Mouse (Mus musculus) testis, postnatal 14 days (tissue): ENCODE results near the gene Ccnl2.

Experiments
- DNase-seq: peaks from one replicate; pipeline ENCODE4 v3.0.0; 2021; ENCODE audit warnings: low spot score

Gene Ccnl2

DNA sequence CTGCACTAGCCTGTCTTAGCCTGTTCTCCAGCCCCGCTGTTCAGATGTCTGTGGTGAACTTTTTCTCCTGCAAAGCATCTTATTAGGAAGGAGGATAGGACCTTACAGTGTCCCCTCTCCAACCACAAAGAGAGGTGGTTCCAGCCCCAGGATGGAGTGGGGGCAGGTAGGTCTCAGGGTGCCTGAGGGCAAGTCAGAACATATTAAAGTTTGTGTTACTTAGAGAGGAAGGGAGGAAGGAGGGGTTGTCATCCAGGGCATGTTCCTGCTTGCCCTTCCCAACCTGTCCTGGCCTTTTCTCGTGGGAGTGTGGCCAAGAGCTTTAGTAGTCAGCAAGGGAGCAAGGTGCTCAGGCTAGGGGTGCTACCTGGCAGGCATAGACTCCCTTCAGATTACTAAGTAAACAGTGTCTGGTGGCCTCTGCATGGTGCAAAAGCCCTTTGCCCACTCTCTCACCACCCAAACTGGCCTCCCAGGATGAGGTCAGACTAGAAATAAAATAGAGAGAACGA is 21.6 kb upstream of the Ccnl2 start:
- no peak for DNase-seq

DNA sequence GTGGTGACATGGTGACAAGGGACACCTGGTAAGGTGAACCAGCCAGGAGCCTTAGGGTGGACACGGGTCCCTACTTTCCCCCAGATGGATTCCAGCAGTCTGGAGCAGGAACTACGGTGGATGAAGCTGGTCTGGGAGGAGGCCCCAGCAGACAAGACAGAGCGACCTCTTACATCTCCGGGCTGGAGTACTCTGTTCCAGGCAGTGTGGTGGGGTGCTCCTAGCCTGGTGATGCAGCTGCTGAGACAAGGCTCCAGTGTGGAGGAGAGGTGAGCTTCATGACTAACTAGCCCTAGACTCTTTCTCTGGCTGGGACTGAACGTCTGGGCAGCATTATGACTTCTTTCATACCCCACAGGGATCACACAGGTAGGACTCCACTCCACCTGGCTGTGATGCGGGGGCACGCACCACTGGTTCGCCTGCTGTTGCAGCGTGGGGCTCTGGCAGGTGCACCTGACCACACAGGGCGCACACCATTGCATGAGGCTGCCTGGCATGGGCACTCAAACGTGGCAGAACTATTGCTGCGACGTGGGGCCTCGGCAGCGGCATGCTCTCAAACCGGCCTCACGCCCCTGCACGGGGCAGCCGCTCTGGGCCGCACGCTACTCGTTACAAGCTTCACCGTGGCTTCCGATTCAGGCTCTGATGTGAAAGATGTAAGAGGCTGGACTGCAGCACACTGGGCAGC is 20.9 kb upstream of the Ccnl2 start:
- peak; percentile 16 for DNase-seq

DNA sequence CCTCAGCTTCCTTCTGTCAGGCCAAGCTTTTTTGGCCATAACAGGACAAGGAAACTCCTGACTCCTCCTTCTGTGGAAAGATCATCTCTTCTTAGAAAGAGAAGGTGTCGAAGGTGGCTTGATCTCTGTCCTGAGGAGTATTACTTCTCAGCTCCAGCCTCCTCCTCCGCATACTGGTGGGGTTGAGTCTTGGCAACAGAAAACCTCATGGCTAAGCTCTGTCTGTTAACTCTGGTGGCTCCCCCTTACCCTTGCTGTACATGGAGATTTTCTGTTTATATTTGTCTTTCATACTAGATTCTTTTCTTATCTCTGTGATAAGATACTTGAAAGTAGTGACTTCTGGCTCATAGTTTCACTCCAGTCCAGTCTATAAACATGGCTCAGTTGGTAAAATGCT is 18.6 kb upstream of the Ccnl2 start:
- DNase-seq = no peak

DNA sequence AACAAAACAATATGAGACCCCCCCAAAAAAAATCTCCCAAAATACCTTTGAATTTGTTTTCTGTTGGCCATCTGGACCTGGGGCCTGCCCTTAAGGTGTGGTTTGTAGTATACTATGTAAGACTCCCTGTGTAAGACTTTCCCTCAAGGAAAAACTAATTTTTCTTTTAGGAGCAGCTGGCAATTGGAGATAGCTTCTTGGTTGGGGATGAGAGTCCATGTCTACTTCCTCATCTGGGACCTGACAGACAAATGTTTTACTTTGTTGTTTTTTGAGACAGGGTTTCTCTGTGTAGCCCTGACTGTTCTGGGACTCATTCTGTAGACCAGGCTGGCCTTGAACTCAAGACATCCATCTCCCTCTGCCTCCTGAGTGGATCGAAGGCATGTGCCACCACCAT is 10.2 kb upstream of the Ccnl2 start:
- no peak for DNase-seq

DNA sequence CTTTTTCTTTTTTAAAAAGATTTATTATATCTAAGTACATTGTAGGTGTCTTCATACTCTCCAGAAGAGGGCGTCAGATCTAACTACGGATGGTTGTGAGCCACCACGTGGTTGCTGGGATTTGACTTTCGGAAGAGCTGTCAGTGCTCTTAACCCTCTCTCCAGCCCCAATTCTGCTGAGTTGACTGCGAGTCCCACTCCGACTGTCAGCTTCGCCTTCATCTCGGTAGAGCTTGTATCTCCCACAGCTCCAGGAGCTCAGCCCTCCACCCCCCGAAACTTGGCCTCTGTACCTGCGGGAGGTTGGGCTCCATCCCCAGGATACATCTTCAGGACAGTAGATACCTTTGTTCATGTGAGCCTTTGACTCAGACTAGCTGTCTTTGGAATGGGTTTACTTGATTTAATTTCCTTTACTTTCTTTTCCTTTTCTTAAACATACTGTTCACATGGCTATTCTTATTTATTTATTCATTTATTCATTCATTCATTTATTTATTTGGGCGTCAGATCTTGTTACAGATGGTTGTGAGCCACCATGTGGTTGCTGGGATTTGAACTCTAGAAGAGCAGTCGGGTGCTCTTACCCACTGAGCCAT is 9.4 kb upstream of the Ccnl2 start, which contains the start of gene Mrpl20:
Gene Mrpl20, plus strand, starts transcription at position 138 of the 599 bp plus-strand sequence.
- DNase-seq = no peak

DNA sequence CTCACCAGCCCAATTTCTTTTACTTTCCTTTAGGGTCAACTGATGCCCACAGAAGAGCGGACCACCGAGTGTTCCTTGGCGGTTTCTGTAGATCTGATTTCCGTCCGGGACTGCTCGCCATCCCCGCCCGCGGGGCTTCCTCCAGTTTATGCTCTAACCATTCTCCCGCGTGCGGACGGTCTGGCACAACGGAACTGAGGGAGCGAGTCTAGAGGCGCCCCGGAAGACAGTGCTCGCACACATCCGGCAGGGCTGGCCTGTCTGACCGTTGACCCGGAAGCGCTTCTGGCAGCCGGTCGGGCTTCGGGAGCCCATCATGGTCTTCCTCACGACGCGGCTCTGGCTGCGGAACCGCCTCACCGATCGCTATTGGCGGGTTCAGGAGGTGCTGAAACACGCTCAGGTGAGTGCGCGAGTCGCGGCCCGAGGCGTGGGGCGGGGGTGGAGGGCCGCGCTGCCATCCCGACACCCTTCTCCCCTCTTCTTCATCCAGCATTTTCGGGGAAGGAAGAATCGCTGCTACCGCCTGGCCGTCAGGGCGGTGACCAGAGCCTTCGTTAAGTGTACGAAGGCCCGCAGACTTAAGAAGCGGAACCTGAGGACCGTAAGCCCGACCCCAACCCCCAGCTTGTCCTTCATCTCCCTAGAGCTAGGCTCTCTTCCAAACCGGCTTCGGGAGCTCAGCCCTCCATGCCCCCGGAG is 8.8 kb upstream of the Ccnl2 start:
- peak; percentile 94 for DNase-seq

DNA sequence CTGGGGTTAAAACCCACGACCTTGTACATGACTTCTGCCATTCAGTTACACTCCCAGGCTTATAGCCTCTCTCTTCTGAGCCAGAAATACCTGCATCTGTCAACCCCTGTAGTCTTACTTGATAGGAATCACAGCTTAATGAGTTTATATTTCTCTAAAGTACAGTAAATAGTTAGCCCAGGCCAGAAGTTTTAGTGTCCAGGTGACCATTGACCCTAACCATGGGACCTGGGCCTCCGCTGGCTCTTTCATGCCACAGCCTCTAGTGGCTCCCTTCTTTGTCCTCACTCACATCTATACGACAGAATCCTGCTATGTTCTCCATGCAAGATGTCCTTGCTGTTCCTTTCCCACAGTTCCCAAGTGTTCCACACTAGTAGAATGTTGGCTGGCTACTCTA is 4.4 kb upstream of the Ccnl2 start:
- no peak for DNase-seq

DNA sequence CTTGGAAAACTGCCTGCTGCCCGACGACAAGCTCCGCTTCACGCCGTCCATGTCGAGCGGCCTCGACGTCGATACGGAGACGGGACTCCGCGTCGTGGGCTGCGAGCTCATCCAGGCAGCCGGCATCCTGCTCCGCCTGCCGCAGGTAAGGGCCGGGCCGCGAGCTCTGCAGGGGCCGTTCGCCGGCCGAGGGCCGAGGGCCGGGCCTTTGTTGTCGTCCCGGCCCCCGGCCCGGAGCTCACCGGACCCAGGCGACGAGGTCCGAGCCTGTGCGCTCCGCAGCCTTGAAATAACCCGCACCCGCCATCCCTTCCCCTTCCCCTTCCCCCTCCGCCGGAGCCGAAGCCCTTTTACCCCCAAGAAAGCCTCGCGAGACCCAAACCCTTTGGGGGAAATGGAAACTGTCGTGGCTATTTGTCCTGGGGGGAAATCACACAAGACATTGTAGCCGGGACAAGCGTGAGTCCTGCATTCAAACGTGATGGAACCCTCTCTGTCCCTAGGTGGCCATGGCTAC is 434 bp downstream of the Ccnl2 start:
- peak; percentile 56 for DNase-seq

DNA sequence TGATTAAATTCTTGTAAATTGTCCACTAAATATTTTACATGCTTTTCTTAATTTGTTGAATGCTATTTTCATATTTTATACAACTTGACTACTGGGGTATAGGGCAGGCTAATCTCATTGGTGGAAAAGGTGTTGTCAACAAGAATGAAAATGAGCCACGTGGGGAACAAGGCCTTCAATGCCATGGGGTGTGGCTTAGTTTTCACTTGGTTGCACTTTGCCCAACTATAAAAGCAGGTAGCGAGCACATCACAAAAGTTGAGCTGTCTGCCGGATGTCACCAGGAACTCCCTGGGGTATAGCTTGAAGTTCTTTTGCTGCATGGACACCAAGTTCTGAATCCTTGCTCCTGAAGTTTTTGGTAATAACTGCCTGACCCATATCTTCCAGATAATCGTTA is 5.2 kb downstream of the Ccnl2 start:
- DNase-seq = no peak

DNA sequence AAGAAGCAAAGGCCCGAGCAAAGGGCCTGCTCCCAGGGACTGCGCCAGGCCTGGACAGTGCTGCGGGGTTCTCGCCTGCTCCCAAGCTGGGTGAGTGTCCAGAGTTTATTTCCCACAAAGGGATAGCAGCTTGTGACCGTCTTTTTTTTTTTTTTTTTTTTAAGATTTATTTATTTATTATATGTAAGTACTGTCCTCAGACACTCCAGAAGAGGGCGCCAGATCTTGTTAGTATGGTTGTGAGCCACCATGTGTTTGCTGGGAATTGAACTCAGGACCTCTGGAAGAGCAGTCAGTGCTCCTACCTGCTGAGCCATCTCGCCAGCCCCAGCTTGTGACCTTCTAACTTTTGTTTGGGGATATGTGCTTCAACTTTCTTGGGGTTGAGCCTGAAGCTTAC is 8.7 kb downstream of the Ccnl2 start:
- no peak for DNase-seq

DNA sequence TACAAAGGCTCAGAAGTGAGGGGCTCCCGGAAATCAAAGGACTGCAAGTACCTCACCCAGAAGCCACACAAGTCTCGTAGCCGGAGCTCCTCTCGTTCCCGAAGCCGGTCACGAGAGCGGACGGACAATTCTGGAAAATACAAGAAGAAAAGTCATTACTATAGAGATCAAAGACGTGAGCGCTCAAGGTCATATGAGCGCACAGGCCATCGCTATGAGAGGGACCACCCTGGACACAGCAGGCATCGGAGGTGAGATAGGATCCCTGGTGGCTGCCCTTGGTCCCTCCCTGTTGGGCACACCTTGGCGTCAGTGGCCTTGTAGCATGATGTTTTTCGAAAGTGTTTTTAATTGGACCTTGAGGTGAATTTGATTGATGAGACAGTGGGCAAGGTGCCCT is 11.2 kb downstream of the Ccnl2 start:
- DNase-seq = no peak

DNA sequence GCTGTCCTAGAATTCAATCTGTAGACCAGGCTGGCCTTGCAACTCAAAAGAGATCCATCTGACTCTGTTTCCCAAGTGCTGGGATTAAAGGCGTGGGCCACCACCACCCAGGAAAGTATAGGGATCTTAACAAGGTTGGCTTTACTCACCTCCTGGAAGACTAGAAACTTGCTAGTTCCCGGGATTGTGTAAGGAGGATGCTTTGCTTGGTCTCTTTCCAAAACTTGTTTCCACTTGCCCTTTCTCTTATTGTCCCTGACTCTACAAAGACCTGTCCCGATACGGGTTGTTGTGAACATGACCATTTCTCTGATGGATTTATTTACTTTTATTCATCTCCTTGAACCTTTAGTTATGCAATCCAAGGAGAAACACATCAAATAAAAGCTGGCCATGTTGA is 17.6 kb downstream of the Ccnl2 start:
- DNase-seq = no peak

DNA sequence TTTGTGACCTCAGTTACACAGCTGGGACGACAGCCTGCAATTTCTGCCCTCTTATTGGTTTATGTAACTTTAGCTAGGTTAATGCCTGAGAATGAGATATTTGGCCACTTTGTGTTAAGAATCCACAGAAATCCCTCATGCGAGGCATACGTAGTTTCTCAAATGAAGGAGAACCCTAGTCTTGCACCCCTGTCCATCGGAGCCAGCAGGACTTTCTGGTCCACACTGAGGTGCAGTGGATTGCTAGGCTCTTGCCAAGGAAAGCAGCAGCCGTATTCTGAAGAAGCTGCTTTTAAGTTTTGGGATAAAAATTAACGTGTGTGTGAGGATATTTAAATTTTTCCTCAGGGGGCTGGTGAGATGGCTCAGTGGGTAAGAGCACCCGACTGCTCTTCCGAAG is 18.3 kb downstream of the Ccnl2 start:
- no peak for DNase-seq

DNA sequence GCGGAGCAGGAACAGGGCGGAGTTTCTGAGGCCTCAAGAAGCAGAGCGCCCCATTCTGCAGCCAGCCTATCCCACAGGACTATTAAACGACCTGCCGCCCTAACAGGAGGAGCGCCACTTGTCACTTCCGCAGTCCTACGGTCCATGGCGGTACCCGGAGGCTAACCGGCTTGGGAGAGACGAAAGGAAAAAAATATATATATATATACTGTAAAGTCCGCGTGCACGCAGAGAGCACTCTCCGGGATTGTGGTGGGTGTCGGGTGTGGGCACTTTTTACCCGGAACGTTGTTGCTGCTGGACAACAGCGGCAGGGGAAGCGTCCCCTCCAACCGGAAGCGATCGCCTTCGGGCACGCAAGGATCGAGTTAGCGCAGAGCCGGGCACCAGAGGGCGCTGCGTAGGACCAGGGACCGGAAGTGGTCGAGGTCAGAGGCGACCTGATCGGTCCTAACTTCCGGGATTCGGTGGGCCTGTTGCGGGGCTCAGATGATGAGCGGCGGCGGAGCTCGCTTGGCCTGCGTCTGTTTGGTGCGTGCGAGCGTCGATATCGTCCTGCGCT is 19.0 kb downstream of the Ccnl2 start, which contains the start of gene Aurkaip1:
Gene Aurkaip1, plus strand, starts transcription at position 68 of the 562 bp plus-strand sequence.
- DNase-seq = peak; percentile 96

DNA sequence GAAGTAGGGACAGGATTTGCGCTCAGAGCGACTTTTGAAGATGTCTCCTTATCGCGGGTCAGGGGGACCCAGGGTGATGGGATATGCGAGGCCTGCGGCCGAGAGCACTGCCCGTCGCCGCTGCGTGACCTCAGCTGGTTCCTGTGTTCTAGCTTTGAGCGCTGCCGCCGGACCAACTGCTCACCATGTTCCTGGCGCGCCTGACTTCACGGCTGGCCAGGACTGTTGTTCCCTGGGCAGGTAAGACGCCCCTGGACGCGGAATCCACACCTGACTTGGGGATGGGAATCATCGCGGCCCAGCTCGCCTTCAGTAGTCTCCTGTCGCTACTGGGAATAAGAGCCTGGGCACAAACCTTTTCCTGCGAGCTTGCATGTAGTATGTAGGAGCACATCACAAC is 19.5 kb downstream of the Ccnl2 start:
- no peak for DNase-seq

DNA sequence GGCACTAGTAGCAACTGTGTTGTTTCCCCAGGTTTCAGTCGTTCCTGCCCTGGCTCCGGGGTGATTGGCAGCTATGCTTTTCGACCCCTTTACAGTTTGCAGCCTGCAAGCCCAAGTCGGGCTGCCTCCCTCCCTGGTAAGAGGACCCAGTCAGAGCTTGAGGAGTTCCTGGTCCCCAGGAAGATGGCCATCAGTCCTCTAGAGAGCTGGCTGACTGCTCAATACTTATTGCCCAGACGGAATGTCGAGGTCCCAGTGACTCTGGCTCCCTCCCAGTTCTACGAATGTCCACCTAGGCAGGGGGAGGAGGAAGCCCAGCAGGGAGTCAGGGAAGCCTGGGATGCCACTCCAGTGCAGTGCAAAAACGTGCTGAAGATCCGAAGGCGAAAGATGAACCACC is 20.0 kb downstream of the Ccnl2 start:
- no peak for DNase-seq

DNA sequence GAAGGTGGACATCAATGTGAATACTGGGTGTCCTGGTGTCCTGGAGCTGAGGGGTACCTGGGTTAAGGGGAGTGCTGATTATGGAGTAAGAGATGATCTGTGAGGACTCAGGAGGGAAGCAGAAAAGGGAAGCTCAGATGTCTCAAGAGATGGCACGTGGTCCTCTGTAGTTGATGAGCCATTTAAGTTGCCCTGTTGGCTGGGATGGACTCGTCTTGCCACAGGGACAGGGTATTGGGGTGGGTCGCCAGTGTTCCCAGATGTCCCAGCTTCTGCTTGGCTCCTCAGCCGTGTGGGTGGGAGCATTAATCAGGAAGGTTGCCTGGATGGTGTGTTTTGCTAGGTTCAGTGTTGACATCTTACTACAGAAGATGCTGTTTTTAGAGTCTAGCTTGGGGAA is 20.9 kb downstream of the Ccnl2 start:
- DNase-seq = no peak

DNA sequence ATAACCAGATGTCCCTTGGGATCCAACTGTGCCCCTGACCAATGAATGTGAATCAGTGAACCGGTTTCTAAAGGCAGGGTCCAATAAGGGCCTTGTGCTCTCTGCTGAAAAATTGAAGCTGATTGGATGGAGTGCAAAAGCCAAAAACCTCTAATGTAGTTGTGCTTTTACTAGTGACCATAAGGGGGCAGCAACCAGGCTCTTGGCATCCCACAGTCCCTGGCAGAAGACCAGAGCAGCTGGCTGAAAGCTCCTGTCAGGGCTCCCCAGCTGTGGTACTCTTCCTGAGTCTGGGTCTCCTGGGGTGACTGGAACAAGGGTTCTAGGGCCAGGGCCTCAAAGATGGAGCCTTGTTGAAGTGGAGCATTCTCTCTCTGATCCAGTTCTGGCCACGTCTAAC is 21.5 kb downstream of the Ccnl2 start:
- peak; percentile 69 for DNase-seq

DNA sequence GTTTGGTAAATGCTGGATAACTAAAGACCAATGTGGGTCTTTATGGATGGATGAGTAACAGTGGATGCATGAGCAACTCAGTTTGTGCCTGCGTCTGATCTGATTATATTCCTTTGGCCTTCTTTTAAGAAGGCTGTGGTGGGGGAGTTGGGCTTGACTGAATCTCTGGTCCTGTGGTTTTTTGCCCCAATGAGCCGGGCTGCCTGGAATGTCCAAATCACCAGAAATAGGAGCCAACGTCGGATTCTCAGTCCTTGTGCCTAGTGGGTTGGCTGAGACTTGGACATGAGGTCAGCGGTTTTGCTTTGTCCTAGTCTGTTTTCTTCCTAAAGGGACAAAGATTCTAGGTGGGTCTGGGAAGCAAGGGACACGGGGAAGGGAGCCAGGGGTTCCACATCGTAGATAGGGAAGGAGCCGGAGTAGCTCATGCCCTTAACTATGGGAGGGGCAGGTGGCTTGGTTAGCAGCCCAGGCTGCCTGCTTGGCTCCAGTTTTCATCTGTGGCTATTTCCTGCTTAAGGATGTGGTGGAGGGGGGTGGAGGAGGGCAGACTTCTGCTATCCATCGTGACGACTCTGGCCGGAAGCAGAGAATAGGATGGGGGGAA is 25.2 kb downstream of the Ccnl2 start:
- no peak for DNase-seq

DNA sequence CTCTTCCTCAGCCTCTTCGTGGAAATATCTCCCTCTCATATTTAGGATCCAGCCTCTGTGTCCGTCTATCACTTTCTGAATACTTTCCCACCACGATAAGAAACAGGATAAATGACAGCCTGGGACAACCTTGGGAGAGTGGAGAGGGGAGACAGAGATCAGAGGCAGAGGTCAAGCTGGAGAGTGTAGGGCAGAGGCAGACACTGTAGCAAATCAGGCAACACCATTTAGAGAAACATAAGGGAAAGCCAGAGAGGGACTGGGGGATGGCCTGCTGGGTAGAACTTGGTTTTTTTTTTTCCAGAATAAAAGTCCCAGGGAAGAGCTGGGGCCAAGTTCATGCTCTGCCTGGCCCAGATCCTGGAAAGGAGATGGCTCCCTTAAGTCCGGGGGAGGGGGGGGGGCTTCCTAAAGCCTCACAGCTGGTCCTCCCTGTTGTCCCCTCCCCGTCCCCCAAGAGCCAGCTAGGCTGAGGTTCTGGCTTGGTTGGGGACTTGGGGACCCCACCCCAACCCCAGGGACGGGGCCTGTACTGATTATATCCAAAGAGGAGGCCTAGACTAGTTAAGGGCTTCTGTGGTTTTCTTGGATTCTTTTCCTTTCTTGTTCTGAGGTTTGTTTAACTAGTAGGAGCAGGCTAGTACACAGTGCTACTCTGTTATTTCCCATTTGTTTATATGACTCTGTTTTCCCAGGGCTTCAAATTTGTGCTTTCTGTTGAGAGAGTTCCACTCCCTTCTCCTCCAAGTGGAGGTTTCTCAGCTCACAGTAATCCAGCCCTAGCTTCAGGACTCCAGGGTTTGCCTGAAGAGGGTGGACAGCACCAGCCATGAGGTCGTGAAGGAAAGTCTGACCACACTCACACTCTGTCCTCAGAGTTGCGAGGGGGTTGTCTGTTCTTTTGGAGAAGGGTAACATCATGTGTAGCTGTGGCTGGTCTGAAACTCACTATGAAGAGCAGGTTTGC is 26.2 kb downstream of the Ccnl2 start:
- DNase-seq = no peak

DNA sequence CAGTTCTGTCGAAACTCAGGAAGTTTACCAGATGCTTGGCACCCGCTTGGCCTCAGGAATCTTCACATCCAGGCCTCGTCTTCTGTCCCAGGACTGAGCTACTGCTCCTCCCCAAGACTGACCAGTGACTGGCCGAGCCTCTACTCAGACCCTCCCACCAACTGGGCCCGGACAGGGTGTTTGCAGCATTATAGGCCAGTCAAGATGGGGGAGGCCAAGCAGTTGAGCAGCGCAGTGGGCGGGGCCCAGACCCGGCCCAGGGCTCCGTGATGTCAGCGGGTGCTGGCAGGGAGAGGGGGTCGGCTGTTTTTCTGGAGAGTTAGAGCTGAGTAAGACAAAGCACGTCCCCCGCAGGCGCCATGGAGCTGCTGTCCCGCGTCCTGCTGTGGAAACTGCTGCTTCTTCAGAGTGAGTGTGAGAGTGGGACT is 27.2 kb downstream of the Ccnl2 start, which contains the start of gene Mxra8:
Gene Mxra8, plus strand, starts transcription at position 198 of the 428 bp plus-strand sequence.
- DNase-seq = peak; percentile 82
